Mouse (Mus musculus): Measurements from ENCODE around the gene Lgi1.

The Lgi1 gene

GRCm38 (mm10) chr19:38264505-38265500 is at the start of gene Lgi1:
Gene Lgi1 (plus strand): TSS chr19:38264536.
- DNase-seq: no peak

GRCm38 (mm10) chr19:38217696-38218095 is 46.6 kb upstream of the Lgi1 start:
- no peak for DNase-seq

- no peak for DNase-seq
Observed at GRCm38 (mm10) chr19:38223356-38223904, 40.9 kb upstream of the Lgi1 start.

GRCm38 (mm10) chr19:38223905-38224684 is 40.2 kb upstream of the Lgi1 start, which contains the start of gene Fra10ac1:
Gene Fra10ac1 (minus strand): TSS chr19:38224156.
- peak; percentile 75 to 78 for DNase-seq

- DNase-seq: no peak
Observed at GRCm38 (mm10) chr19:38224685-38225060, 39.7 kb upstream of the Lgi1 start.

- DNase-seq: no peak
Observed at GRCm38 (mm10) chr19:38228699-38229098, 35.6 kb upstream of the Lgi1 start.

GRCm38 (mm10) chr19:38232087-38232486 is 32.2 kb upstream of the Lgi1 start:
- no peak for DNase-seq

GRCm38 (mm10) chr19:38232516-38232915 is 31.8 kb upstream of the Lgi1 start:
- no peak for DNase-seq

GRCm38 (mm10) chr19:38236526-38236925 is 27.8 kb upstream of the Lgi1 start:
- no peak for DNase-seq

GRCm38 (mm10) chr19:38237834-38238212 is 26.5 kb upstream of the Lgi1 start:
- DNase-seq: no peak

GRCm38 (mm10) chr19:38238213-38238951 is 26.0 kb upstream of the Lgi1 start:
- no peak for DNase-seq

GRCm38 (mm10) chr19:38242314-38242852 is 22.0 kb upstream of the Lgi1 start:
- no peak for DNase-seq

- no peak for DNase-seq
Observed at GRCm38 (mm10) chr19:38244748-38245147, 19.6 kb upstream of the Lgi1 start.

GRCm38 (mm10) chr19:38245361-38246176 is 18.8 kb upstream of the Lgi1 start:
- DNase-seq: no peak

GRCm38 (mm10) chr19:38246177-38246622 is 18.1 kb upstream of the Lgi1 start:
- no peak for DNase-seq

- DNase-seq: no peak
Observed at GRCm38 (mm10) chr19:38249627-38250026, 14.7 kb upstream of the Lgi1 start.

GRCm38 (mm10) chr19:38253796-38254195 is 10.5 kb upstream of the Lgi1 start:
- DNase-seq: no peak

GRCm38 (mm10) chr19:38258651-38259065 is 5.7 kb upstream of the Lgi1 start:
- DNase-seq: no peak

GRCm38 (mm10) chr19:38259436-38259835 is 4.9 kb upstream of the Lgi1 start:
- DNase-seq: no peak

- no peak for DNase-seq
Observed at GRCm38 (mm10) chr19:38260346-38260745, 4.0 kb upstream of the Lgi1 start.

- DNase-seq: no peak
Observed at GRCm38 (mm10) chr19:38261351-38261750, 3.0 kb upstream of the Lgi1 start.
